Mouse (Mus musculus) heart, adult 2 months (tissue): ENCODE results near the gene Pigm. TPM values are rescaled to one million over a fixed set of nuclear protein-coding genes. Genes with fewer than 3 reads are reported as not detected.

Source experiments
- DNase-seq, 2 experiments: peaks; one replicate each; pipeline ENCODE4 v3.0.0; 2021
- H3K27ac ChIP-seq: fragments of 200-600 bp; 2 replicates; pipeline ENCODE4 v1.8.1; 2022
- H3K27me3 ChIP-seq: fragments of 200-500 bp; 2 replicates; pipeline ENCODE4 v1.6.1; 2012; ENCODE audit warnings: mild to moderate bottlenecking, low read length, inconsistent platforms, mixed read lengths; ENCODE audit not compliant: control insufficient read depth, insufficient read depth
- H3K36me3 ChIP-seq: fragments of 200-500 bp; 2 replicates; pipeline ENCODE4 v1.6.1; 2012; ENCODE audit warnings: low read length, inconsistent platforms; ENCODE audit not compliant: control insufficient read depth, insufficient read depth
- H3K4me1 ChIP-seq: fragments of 200-500 bp; 2 replicates; pipeline ENCODE4 v1.6.1; 2011; ENCODE audit warnings: low read length; ENCODE audit not compliant: control insufficient read depth, insufficient read depth
- H3K4me3 ChIP-seq: fragments of 200-600 bp; 2 replicates; pipeline ENCODE4 v1.8.1; 2022
- H3K79me2 ChIP-seq: fragments of 200-500 bp; replicated peaks from 2 replicates; pipeline ENCODE4 v1.6.1; 2012; ENCODE audit warnings: mild to moderate bottlenecking, inconsistent platforms, low read length, moderate library complexity, mixed read lengths; ENCODE audit not compliant: control insufficient read depth, insufficient read depth
- H3K9ac ChIP-seq: fragments of 200-500 bp; 2 replicates; pipeline ENCODE4 v1.6.1; 2012; ENCODE audit warnings: low read depth, mild to moderate bottlenecking, control low read depth, inconsistent platforms, low read length, mixed read lengths
- CTCF ChIP-seq: fragments of 200-600 bp; IDR thresholded peaks from 2 replicates; pipeline ENCODE4 v1.8.1; 2022; ENCODE audit warnings: antibody characterized with exemption, mild to moderate bottlenecking, moderate library complexity
- EP300 ChIP-seq: fragments of 200-500 bp; IDR thresholded peaks from 2 replicates; pipeline ENCODE4 v1.6.1; 2011; ENCODE audit warnings: low read depth, low read length, control low read depth; ENCODE audit not compliant: insufficient read depth
- POLR2A ChIP-seq: fragments of 200-500 bp; IDR thresholded peaks from 2 replicates; pipeline ENCODE4 v1.6.1; 2011; ENCODE audit warnings: mild to moderate bottlenecking, low read depth, low read length, control low read depth; ENCODE audit not compliant: insufficient read depth
- WGBS: fragments of 180-500 bp; shearing (Covaris S2); methylation state at CpG from one replicate; pipeline ENCODE4 v1.1.7; 2018; 5-methylcytosine and 5-hydroxymethylcytosine counted together
- intact Hi-C: fragments of 180-260 bp; cut with DNase I; formaldehyde crosslinking; loops from one replicate; pipeline ENCODE4 v1.15.1; 2025
- polyA plus RNA-seq: library from polyadenylated mRNA; depleted of rRNA; stranded (reverse); fragments of >200 nt; gene quantifications from 2 replicates; pipeline ENCODE4 v1.2.3, GENCODE M21; 2012
- total RNA-seq, 2 experiments: library from RNA; stranded (reverse); gene quantifications; 2 replicates each; pipeline ENCODE4 v1.2.3; 2021

Gene Pigm
- total and polyA plus RNA-seq, 3 experiments = 3.3 to 4.2 (median 3.8) TPM

DNA sequence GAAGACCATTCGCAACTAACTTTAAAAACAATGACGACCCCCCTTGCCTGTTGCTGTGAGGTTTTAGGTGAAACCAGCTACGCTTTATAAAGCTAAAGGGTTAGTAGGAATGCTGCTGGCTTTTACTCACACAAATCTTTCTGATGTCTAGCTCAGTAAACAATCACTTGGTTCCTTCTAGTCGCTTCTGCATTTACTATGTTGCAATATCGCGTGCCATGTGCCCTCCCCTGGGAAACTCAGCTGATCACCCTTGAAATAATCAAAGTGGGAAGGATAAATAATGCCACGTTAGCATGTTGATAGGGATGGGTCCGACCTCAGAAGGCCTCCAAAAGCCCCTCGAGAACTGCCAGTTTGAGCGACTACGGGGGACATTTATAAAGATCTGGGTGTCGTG lies 29.0 kb upstream of the Pigm start:
- H3K4me3 ChIP-seq = no peak overlapping the region
- no peak overlapping the region for H3K27ac ChIP-seq
- no peaks in the 10 kb centered on the region for H3K4me1 ChIP-seq
- H3K36me3 ChIP-seq = no peaks in the 10 kb centered on the region
- TF ChIP-seq EP300 = no peak
- TF ChIP-seq CTCF = no peak
- no peak for TF ChIP-seq POLR2A
- H3K27me3 ChIP-seq = peaks cover 5% of the 10 kb centered on the region; the same call in 1 of the 2 replicates
- no peak for DNase-seq
- 86% methylated on average over 12 of the region's 12 CpGs for WGBS
- H3K79me2 ChIP-seq = no peaks in the 10 kb centered on the region
- no peak overlapping the region for H3K9ac ChIP-seq
- intact Hi-C loops = no loop called here

DNA sequence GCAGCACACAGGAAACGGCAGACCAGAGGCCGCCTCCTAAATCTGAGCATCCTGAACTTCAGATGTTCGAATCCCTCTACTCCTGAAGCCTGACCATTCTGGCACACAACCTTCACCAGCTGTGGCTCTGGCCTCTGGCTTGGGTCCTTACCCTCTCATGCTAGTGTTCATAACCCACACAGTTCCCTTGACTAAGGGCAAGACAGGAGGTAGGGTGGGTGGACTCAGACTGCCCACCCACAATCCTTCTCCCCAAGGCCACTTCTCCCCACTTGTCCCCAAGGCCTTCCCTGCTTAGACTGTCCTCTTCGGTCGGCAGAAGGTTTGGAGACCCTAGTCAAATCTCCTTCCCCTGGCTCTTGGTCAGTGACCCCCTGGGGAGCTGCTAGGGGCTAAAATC lies 26.8 kb upstream of the Pigm start:
- H3K9ac ChIP-seq = no peak overlapping the region
- no peak for TF ChIP-seq CTCF
- no peak for TF ChIP-seq EP300
- H3K4me1 ChIP-seq = no peaks in the 10 kb centered on the region
- DNase-seq = no peak
- intact Hi-C loops = no loop called here
- 75% methylated on average over 5 of the region's 5 CpGs for WGBS
- H3K4me3 ChIP-seq = no peak overlapping the region
- H3K79me2 ChIP-seq = no peaks in the 10 kb centered on the region
- no peaks in the 10 kb centered on the region for H3K36me3 ChIP-seq
- H3K27ac ChIP-seq = no peak overlapping the region
- peaks cover 5% of the 10 kb centered on the region; the same call in 1 of the 2 replicates for H3K27me3 ChIP-seq

DNA sequence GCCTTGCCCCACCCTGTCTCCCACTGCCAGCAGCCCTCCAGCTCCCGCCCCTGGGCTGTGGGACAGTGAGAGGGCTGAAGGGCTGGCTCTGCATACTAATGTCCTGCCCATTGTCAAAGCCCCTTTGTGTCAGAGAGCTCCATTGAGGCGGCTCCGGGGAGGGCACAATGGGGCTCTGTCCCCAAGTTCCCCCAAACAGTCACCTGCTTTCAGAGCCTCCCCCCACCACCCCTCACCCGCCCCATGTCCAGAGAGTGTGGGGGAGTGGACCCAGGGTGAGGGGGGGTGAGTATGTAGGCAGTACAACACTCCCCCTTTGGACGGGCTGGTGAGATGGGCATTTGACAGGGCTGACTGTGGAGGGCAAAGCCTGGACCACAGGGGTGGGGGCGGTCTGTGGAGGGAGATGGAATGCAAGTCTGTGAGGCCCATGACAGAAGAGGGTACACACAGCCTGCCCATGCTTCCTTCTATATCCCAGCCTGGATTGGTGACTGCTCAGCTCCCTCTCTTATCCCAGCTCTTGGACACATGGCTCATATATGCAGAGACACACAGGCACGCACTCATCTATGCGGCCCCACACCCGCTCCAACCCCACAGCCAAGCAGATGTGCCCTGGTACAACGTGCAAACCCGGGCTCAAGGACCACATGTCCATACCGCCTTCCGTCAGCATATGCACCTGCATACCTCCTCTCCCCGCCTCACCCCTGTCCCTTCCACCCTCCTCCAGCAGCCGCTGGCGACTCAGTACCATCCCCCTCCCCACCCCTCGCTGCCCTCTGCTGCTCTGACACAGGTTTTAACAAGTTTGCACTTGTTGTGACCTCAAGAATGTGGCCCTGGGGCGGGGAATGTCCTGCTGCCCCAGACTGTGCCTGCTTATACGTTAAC lies 26.2 kb upstream of the Pigm start:
- Histone ChIP-seq H3K36me3 (no peaks in the 10 kb centered on the region), H3K4me1 (no peaks in the 10 kb centered on the region), H3K4me3 (no peak overlapping the region), H3K27ac (no peak overlapping the region), H3K9ac (no peak overlapping the region), H3K27me3 (peaks cover 5% of the 10 kb centered on the region; the same call in 1 of the 2 replicates), H3K79me2 (no peaks in the 10 kb centered on the region)
- intact Hi-C loops = no loop called here
- TF ChIP-seq EP300 (no peak), CTCF (no peak), POLR2A (no peak)
- no peak for DNase-seq
- 20% methylated on average over 19 of the region's 19 CpGs for WGBS

DNA sequence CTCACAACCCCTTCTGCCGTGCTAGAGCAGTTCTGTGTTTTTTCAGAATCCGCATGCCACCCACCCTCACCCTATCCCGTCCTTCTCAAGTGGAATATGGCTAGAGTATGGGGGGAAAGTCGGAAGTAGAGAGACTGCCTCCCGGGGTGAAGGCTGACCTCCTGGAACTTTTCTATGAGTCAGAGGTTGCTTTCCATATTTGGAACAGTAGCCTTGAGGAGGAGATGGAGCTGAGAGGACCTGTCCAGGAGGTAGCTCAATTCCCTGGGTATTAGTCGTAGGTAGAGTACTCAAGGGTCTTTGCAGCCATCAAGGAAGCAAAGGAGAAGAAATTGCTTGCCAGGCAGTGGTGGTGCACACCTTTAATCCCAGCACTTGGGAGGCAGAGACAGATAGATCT lies 24.3 kb upstream of the Pigm start:
- H3K27me3 ChIP-seq = peaks cover 5% of the 10 kb centered on the region; the same call in 1 of the 2 replicates
- H3K36me3 ChIP-seq = no peaks in the 10 kb centered on the region
- no peak for TF ChIP-seq CTCF
- no peak for TF ChIP-seq EP300
- TF ChIP-seq POLR2A = no peak
- H3K79me2 ChIP-seq = no peaks in the 10 kb centered on the region
- no peak overlapping the region for H3K4me3 ChIP-seq
- no peak for DNase-seq
- intact Hi-C loops = no loop called here
- 49% methylated on average over 6 of the region's 6 CpGs for WGBS
- H3K9ac ChIP-seq = no peak overlapping the region
- H3K4me1 ChIP-seq = no peaks in the 10 kb centered on the region
- H3K27ac ChIP-seq = no peak overlapping the region

DNA sequence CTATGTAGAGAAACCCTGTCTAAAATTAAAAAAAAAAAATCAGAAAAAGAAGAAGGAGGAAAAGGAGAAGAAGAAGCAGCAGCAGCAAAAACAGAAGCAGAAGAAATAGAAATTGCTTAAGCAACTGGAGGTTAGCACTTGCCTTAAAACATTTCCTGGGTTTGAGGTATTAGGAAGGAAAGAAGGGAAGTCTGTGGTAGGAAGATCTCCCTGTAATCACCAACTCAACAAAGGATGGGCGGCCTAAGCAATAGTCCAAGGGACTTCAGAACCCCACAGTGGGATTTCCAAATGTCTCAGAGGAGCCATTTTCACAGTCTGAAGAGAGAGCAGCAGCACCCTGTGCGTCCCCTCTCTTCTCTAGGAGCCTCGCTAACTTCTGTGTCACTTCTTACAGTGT lies 23.9 kb upstream of the Pigm start:
- Histone ChIP-seq H3K27me3 (peaks cover 5% of the 10 kb centered on the region; the same call in 1 of the 2 replicates), H3K9ac (no peak overlapping the region), H3K27ac (no peak overlapping the region), H3K79me2 (no peaks in the 10 kb centered on the region), H3K36me3 (no peaks in the 10 kb centered on the region), H3K4me1 (no peaks in the 10 kb centered on the region), H3K4me3 (no peak overlapping the region)
- 59% methylated on average over 3 of the region's 3 CpGs for WGBS
- TF ChIP-seq EP300 = no peak
- TF ChIP-seq CTCF = no peak
- TF ChIP-seq POLR2A = no peak
- DNase-seq = no peak
- intact Hi-C loops = no loop called here

DNA sequence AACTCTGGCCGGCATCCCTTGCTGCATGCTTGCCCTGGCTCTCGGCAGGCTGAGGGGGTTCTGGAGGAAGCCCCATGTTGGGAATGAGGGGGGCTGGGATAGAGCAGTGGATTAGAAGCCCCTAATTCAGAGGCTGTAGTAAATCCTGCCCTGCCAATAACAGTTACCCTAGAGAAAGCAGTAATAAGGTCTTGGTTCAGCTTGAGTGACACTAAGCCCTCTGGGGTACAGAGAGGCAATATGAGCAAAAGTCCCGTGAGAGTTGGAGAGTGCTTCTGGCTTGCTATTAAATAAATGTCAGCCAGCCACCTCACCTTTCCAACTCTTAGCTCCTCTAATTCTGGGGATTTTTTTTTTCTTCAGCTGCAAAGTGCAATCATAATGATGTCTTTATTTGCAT lies 21.0 kb upstream of the Pigm start:
- WGBS = 67% methylated on average over 3 of the region's 3 CpGs
- Histone ChIP-seq H3K4me1 (no peaks in the 10 kb centered on the region), H3K9ac (no peak overlapping the region), H3K4me3 (no peak overlapping the region), H3K27me3 (peaks cover 2% of the 10 kb centered on the region; the same call in 1 of the 2 replicates), H3K27ac (no peak overlapping the region), H3K36me3 (no peaks in the 10 kb centered on the region), H3K79me2 (no peaks in the 10 kb centered on the region)
- intact Hi-C loops = no loop called here
- no peak for DNase-seq
- TF ChIP-seq CTCF (no peak), POLR2A (no peak), EP300 (no peak)
